Mouse (Mus musculus) mouse trophoblast stem cell (cell line): ENCODE measurements around the gene Serbp1.

Experiments used
- in situ Hi-C, 2 experiments: fragments of 300-500 bp; cut with MseI, MboI; formaldehyde crosslinking; loops; 2 replicates in 1 of 2; 3 replicates in 1 of 2; pipeline ENCODE4 v1.15.1; 2025

The Serbp1 gene

GRCm38 (mm10) chr6:67300710-67301163 lies 62.8 kb downstream of the Serbp1 start:
- in situ Hi-C loops: no loop called here

DNA sequence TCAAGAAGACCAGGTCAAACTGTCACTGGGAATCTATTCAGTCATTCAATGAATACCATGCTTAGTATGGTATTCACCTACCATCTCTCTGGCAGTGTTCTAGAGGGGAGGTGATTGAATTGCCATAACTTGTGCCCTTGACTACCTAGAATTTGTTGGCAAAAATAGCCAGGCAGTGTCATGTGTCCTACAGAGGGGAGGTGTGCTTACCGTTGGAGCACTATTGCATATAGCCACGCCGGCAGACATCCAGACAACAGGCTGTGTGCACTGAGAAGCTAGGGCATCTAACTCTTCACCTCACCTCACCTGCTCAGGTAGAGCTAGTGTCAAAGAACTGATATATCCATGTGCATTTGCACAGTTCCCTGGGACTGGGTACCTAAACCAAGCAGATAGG lies 63.3 kb downstream of the Serbp1 start:
- in situ Hi-C loops: no loop called here

DNA sequence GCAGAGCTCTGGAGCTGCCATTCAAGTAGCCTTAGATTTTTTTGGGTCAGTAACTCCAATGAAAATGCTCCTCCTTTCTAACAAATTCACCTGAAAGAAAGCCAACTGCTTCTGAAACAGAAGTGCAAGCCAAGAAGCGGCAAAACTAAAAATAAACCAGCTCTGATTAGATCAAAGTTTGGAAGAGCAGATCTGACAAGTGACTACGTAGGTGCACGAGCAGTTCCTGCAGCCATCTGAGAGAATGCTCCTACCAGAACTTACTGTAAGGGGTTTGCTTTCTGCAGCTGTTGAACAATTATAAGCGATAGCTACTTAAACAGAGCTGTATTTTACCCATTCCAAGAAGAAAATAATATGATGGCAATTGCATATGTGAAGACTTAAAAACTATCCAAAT lies 64.5 kb downstream of the Serbp1 start:
- in situ Hi-C loops: no loop called here

- in situ Hi-C loops: no loop called here
Measured at GRCm38 (mm10) chr6:67303210-67303609, 65.2 kb downstream of the Serbp1 start.

GRCm38 (mm10) chr6:67308994-67309393 lies 71.0 kb downstream of the Serbp1 start:
- in situ Hi-C loops: no loop called here

DNA sequence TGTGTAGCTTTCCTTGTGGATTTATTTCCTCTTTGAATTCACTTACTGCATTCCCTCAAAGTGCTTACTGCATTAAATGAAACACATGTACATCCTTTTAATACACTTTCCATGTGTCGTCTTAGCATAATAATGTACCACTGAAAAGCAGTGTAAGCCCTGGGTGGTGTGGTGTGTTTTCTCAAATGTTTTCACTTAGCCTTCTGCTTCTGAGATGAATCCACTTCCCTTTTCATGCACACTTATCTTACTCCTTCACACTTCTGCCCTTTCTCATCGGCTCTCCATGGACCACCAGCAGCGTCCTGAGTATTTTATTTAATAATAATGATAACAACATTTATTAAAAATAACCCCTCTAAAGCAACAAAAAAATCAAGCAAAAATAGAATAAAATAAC lies 71.8 kb downstream of the Serbp1 start:
- in situ Hi-C loops: loop anchor here in 1 of 2 experiments (10.0 kb wide), 1 partner anchor 115 kb away; no protein-coding TSS in a partner anchor

- in situ Hi-C loops: loop anchor here in 1 of 2 experiments (10.0 kb wide), 1 partner anchor 120 kb away; no protein-coding TSS in a partner anchor
Measured at GRCm38 (mm10) chr6:67314697-67315096, 76.7 kb downstream of the Serbp1 start.

DNA sequence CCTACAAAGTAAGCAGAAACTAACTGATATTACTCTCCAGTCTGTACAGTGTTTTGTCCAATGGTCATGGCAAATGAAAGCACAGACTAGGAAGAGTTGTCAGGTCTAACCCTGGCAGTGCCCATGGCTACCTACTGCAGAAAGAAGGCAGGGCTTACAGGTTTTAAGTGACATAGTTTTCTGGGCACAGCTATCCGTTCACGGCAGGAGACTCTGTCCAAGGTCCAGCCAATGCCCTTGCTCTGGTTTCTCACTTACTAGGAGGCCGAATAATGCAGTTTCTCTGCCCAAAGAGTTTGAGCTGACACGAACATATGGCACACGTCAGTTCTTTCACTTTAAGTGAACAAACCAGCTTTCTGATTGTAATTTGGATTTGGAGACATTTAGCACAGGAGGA lies 79.1 kb downstream of the Serbp1 start:
- in situ Hi-C loops: loop anchor here in 1 of 2 experiments (10.0 kb wide), 1 partner anchor 122 kb away; no protein-coding TSS in a partner anchor

GRCm38 (mm10) chr6:67317827-67318338 lies 79.9 kb downstream of the Serbp1 start:
- in situ Hi-C loops: loop anchor here in 1 of 2 experiments (10.0 kb wide), 1 partner anchor 123 kb away; no protein-coding TSS in a partner anchor

DNA sequence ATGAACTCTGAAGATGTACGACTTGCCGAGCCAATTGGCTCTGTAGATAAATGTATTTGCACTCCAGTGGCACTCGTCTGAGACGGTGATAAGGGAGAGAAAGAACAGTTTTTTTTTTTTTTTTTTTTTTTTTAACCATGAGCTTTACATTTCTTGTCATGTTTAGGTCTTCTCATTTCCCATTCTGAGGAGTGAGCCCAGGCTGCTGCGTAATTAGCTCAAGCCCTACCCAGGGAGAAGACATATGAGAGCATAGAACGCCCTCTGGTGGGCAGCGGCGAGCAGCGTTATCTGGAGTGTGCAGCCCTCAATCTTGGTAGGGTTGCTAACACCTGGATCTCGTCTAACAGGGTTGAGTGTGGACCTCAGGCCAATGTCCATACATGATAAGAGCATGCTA lies 80.5 kb downstream of the Serbp1 start:
- in situ Hi-C loops: loop anchor here in 1 of 2 experiments (10.0 kb wide), 1 partner anchor 124 kb away; no protein-coding TSS in a partner anchor

- in situ Hi-C loops: no loop called here
Measured at GRCm38 (mm10) chr6:67323788-67324187, 85.8 kb downstream of the Serbp1 start.

DNA sequence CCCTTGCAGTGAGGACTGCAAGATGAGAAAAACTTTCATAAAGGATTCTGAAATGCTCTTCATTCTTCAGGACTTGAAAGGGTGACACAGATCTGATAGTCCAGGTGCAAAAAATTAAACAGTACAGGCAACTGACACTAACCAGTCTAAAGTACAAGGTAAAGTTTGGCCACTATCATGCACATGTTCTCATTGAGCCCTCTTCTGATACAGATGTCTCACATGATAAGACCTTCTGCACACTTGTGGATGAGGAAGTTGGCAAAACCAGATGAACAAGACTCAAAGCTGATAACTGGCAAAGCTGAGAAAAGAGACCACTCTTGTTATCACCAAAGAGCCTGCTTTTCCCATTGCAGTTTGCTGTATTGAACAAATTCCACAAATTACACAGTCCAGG lies 100.0 kb downstream of the Serbp1 start:
- in situ Hi-C loops: no loop called here

DNA sequence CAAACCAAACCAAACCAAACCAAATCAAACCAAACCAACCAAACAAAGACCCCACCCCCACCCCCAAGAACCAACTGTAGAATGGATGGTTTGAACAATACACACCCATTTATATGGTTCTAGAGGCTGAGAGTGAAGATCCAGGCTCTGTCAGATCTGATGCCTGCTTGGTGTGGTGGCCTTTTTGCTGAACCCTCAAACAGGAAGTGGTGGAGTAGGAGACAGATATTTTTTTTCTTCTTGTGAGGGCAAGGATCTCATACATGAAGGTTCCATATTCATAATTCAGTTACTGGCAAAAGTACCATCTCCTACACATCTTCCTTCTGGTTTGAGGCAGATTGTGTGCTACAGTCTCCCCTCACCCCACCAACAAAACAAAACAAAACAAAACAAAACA lies 101.5 kb downstream of the Serbp1 start:
- in situ Hi-C loops: no loop called here
